Mouse (Mus musculus) liver, postnatal 0 days (tissue): Measurements from ENCODE around the gene Mrpl11. TPM values are rescaled to one million over a fixed set of nuclear protein-coding genes. Genes with fewer than 3 reads are reported as not detected.
A peak's percentile ranks its signal among the peaks of the same experiment; 100 is the strongest.

Experiments
- ATAC-seq: fragments of 200-750 bp; cut with Nextera tagmentation; 2 replicates; pipeline ENCODE4 v1.8.0; 2017; ENCODE audit warnings: mild to moderate bottlenecking, moderate library complexity
- DNase-seq: peaks from one replicate; pipeline ENCODE4 v3.0.0-alpha.2; 2016
- H3K27ac ChIP-seq: fragments of 300-500 bp; sonication (generic); 2 replicates; pipeline ENCODE4 v1.5.1; 2014; ENCODE audit warnings: antibody characterized with exemption, moderate library complexity, mild to moderate bottlenecking, low read depth
- H3K27me3 ChIP-seq: fragments of 300-500 bp; sonication (generic); 2 replicates; pipeline ENCODE4 v1.6.1; 2014; ENCODE audit warnings: low read length, control low read depth, mixed read lengths; ENCODE audit not compliant: insufficient read depth
- H3K36me3 ChIP-seq: fragments of 300-500 bp; sonication (generic); replicated peaks from 2 replicates; pipeline ENCODE4 v1.6.1; 2014; ENCODE audit warnings: mild to moderate bottlenecking, control low read depth, low read length, moderate library complexity, mixed read lengths; ENCODE audit not compliant: insufficient read depth
- H3K4me1 ChIP-seq: fragments of 300-500 bp; sonication (generic); 2 replicates; pipeline ENCODE4 v1.6.1; 2014; ENCODE audit warnings: antibody characterized with exemption, mild to moderate bottlenecking, control low read depth; ENCODE audit not compliant: insufficient read depth
- H3K4me2 ChIP-seq: fragments of 300-500 bp; sonication (generic); 2 replicates; pipeline ENCODE4 v1.6.1; 2014; ENCODE audit warnings: low read depth, mild to moderate bottlenecking, low read length, moderate library complexity, mixed read lengths
- H3K4me3 ChIP-seq: fragments of 300-500 bp; sonication (generic); 2 replicates; pipeline ENCODE4 v1.5.1; 2014; ENCODE audit warnings: low read depth, low read length
- H3K9ac ChIP-seq: fragments of 300-500 bp; sonication (generic); replicated peaks from 2 replicates; pipeline ENCODE4 v1.6.1; 2014; ENCODE audit warnings: mild to moderate bottlenecking, moderate library complexity
- H3K9me3 ChIP-seq: fragments of 300-500 bp; sonication (generic); 2 replicates; pipeline ENCODE4 v1.6.1; 2016; ENCODE audit warnings: mild to moderate bottlenecking, control low read depth, low read length, mixed read lengths
- CTCF ChIP-seq: sonication (generic); IDR thresholded peaks from 2 replicates; pipeline ENCODE4 v1.5.1; 2016; ENCODE audit warnings: antibody characterized with exemption, low read depth
- EP300 ChIP-seq: IDR thresholded peaks from 2 replicates; pipeline ENCODE4 v1.6.1; 2016; ENCODE audit warnings: antibody characterized with exemption, low read depth, mild to moderate bottlenecking
- WGBS: fragments of 180-500 bp; shearing (Covaris S2); extraction: QIAGEN DNeasy Blood & Tissue Kit; methylation state at CpG from one replicate; pipeline ENCODE4 v1.1.7; 2014; ENCODE audit not compliant: insufficient replicate concordance; 5-methylcytosine and 5-hydroxymethylcytosine counted together
- polyA plus RNA-seq: library from polyadenylated mRNA; unstranded; fragments of >200 nt; fragmentation: Nextera tagmentation; extraction: Ambion mirVana; gene quantifications from 2 replicates; pipeline ENCODE4 v1.2.1, GENCODE M21; 2015

The Mrpl11 gene
- polyA plus RNA-seq, 1 experiment from 2014 or later = 48.9 TPM

- no peak overlapping the region for H3K9ac ChIP-seq
- 93% methylated on average over 2 of the region's 2 CpGs for WGBS
- ATAC-seq (no peak), DNase-seq (no peak)
- no peaks in the 10 kb centered on the region for H3K27me3 ChIP-seq
- H3K4me3 ChIP-seq = no peak overlapping the region
- H3K36me3 ChIP-seq = peaks cover 11% of the 10 kb centered on the region
- no peak overlapping the region for H3K4me2 ChIP-seq
- no peak overlapping the region for H3K27ac ChIP-seq
- H3K4me1 ChIP-seq = no peaks in the 10 kb centered on the region; the same call in 1 of the 2 replicates
- TF ChIP-seq CTCF (peak; percentile 61), EP300 (no peak)
- no peaks in the 10 kb centered on the region for H3K9me3 ChIP-seq
Observed at GRCm38 (mm10) chr19:4968236-4968635, 6.3 kb downstream of the Mrpl11 start.

- no peak overlapping the region for H3K27ac ChIP-seq
- DNase-seq = peak; percentile 36
Observed at GRCm38 (mm10) chr19:4981767-4982166, 19.8 kb downstream of the Mrpl11 start.

GRCm38 (mm10) chr19:4989013-4989412, 27.1 kb downstream of the Mrpl11 start:
- H3K36me3 ChIP-seq = no peaks in the 10 kb centered on the region
- no peak overlapping the region for H3K4me3 ChIP-seq
- H3K9ac ChIP-seq = no peak overlapping the region
- no peaks in the 10 kb centered on the region for H3K4me1 ChIP-seq
- ATAC-seq = peak; percentile 84
- H3K9me3 ChIP-seq = no peaks in the 10 kb centered on the region
- TF ChIP-seq EP300 = no peak
- no peak for TF ChIP-seq CTCF
- H3K27me3 ChIP-seq = peaks cover 49% of the 10 kb centered on the region
- H3K4me2 ChIP-seq = no peak overlapping the region
- no peak overlapping the region for H3K27ac ChIP-seq
- 4% methylated on average over 13 of the region's 13 CpGs for WGBS
- peak; percentile 92 for DNase-seq

More at GRCm38 (mm10) chr19:4981767-4982166, 19.8 kb downstream of the Mrpl11 start:
- Histone ChIP-seq H3K4me3 (no peak overlapping the region), H3K9me3 (no peaks in the 10 kb centered on the region), H3K9ac (no peak overlapping the region), H3K4me2 (no peak overlapping the region), H3K36me3 (no peaks in the 10 kb centered on the region), H3K4me1 (no peaks in the 10 kb centered on the region), H3K27me3 (peaks cover 11% of the 10 kb centered on the region; the same call in 1 of the 2 replicates)
- ATAC-seq = no peak
- TF ChIP-seq CTCF (peak; percentile 82), EP300 (no peak)

GRCm38 (mm10) chr19:4989434-4990255, 27.7 kb downstream of the Mrpl11 start:
- H3K4me2 ChIP-seq = no peak overlapping the region
- H3K4me1 ChIP-seq = no peaks in the 10 kb centered on the region

GRCm38 (mm10) chr19:4990256-4990625, 28.3 kb downstream of the Mrpl11 start, which contains the start of gene Npas4:
Gene Npas4, minus strand, starts transcription at chr19:4990316.
- H3K9me3 ChIP-seq = no peaks in the 10 kb centered on the region
- TF ChIP-seq EP300 = no peak
- no peak for TF ChIP-seq CTCF
- no peak within 1 kb of the TSS for H3K27ac ChIP-seq
- WGBS = 13% methylated on average over 4 of the region's 4 CpGs
- H3K9ac ChIP-seq = no peak within 1 kb of the TSS
- H3K27me3 ChIP-seq = peaks cover 39% of the 10 kb centered on the region
- no peak within 1 kb of the TSS for H3K4me3 ChIP-seq
- no peak for DNase-seq
- H3K36me3 ChIP-seq = no peaks in the 10 kb centered on the region
- no peak within 1 kb of the TSS for H3K4me2 ChIP-seq
- no peak for ATAC-seq
- no peaks in the 10 kb centered on the region for H3K4me1 ChIP-seq

More at GRCm38 (mm10) chr19:4989434-4990255, 27.7 kb downstream of the Mrpl11 start:
- WGBS = 24% methylated on average over 43 of the region's 47 CpGs
- no peak overlapping the region for H3K4me3 ChIP-seq
- no peaks in the 10 kb centered on the region for H3K36me3 ChIP-seq
- no peak overlapping the region for H3K27ac ChIP-seq
- ATAC-seq (no peak; the same call in 1 of the 2 replicates), DNase-seq (no peak)
- peaks cover 45% of the 10 kb centered on the region for H3K27me3 ChIP-seq
- H3K9ac ChIP-seq = no peak overlapping the region
- no peak for TF ChIP-seq CTCF
- no peak for TF ChIP-seq EP300
- H3K9me3 ChIP-seq = no peaks in the 10 kb centered on the region

GRCm38 (mm10) chr19:4990716-4991115, 28.8 kb downstream of the Mrpl11 start:
- TF ChIP-seq EP300 (no peak), CTCF (no peak)
- 4% methylated on average over 22 of the region's 22 CpGs for WGBS
- no peak for ATAC-seq
- no peaks in the 10 kb centered on the region for H3K9me3 ChIP-seq
- no peaks in the 10 kb centered on the region for H3K36me3 ChIP-seq
- H3K4me2 ChIP-seq = no peak overlapping the region
- H3K9ac ChIP-seq = no peak overlapping the region
- H3K4me1 ChIP-seq = no peaks in the 10 kb centered on the region
- H3K4me3 ChIP-seq = no peak overlapping the region
- H3K27ac ChIP-seq = no peak overlapping the region
- H3K27me3 ChIP-seq = peaks cover 39% of the 10 kb centered on the region
- no peak for DNase-seq
